Mouse (Mus musculus): Measurements from ENCODE around the gene Nsun7. TPM values are rescaled to one million over a fixed set of nuclear protein-coding genes. Genes with fewer than 3 reads are reported as not detected.

Gene Nsun7
- 0.14 TPM in 1 of 2 replicates, not detected in the other for polyA plus RNA-seq (2016; fragmentation: Nextera tagmentation; extraction: Ambion mirVana)

GRCm38 (mm10) chr5:66259756-66260448, at the start of gene Nsun7:
Gene Nsun7, plus strand, starts transcription at chr5:66259897.
- Histone ChIP-seq H3K9me3 (no peaks in the 10 kb centered on the region), H3K27ac (peak within 1 kb of the TSS; percentile 83), H3K36me3 (no peaks in the 10 kb centered on the region), H3K27me3 (ENCODE audit: insufficient read depth, poor library complexity, severe bottlenecking) (peaks cover 24% of the 10 kb centered on the region), H3K4me3 (peak within 1 kb of the TSS; percentile 74), H3K4me1 (peaks cover 7% of the 10 kb centered on the region; the same call in 1 of the 2 replicates)
- DNase-seq (ENCODE audit: low spot score): peak; percentile 86
- 2% methylated on average over 44 of the region's 44 CpGs for WGBS

- Histone ChIP-seq H3K9me3 (no peaks in the 10 kb centered on the region), H3K27me3 (ENCODE audit: insufficient read depth, poor library complexity, severe bottlenecking) (no peaks in the 10 kb centered on the region), H3K36me3 (no peaks in the 10 kb centered on the region), H3K4me3 (no peak overlapping the region), H3K4me1 (no peaks in the 10 kb centered on the region), H3K27ac (no peak overlapping the region)
- no peak for DNase-seq (ENCODE audit: low spot score)
- WGBS: 59% methylated on average over 7 of the region's 7 CpGs
Observed at GRCm38 (mm10) chr5:66214395-66214935, 45.2 kb upstream of the Nsun7 start.

GRCm38 (mm10) chr5:66215569-66216277, 44.0 kb upstream of the Nsun7 start:
- H3K4me1 ChIP-seq: no peaks in the 10 kb centered on the region
- DNase-seq (ENCODE audit: low spot score): no peak
- H3K27ac ChIP-seq: no peak overlapping the region
- H3K4me3 ChIP-seq: no peak overlapping the region
- no peaks in the 10 kb centered on the region for H3K27me3 ChIP-seq (ENCODE audit: insufficient read depth, poor library complexity, severe bottlenecking)
- H3K9me3 ChIP-seq: no peaks in the 10 kb centered on the region
- WGBS: 48% methylated on average over 10 of the region's 10 CpGs
- H3K36me3 ChIP-seq: no peaks in the 10 kb centered on the region

DNA sequence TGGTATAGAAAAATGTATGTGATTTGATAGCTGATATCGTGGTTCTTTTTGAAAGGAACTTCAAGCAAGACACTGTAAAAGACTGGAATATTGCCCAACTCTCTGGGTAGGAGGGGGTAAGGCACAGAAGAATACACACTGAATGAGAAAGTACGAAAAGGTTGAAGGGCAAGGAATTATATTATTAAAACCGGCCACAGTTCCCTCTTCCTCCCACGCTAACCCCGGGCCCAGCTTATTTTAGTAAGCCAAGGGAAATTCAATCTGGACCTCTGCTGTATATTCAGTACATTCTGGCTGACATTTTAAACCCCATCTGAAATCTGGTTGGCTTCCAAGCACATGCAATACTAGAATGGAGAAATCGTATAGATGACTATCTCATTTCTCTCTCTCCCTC, 40.0 kb upstream of the Nsun7 start:
- no peak for DNase-seq (ENCODE audit: low spot score)
- H3K27ac ChIP-seq: no peak overlapping the region
- no peak overlapping the region for H3K4me3 ChIP-seq
- no peaks in the 10 kb centered on the region for H3K9me3 ChIP-seq
- WGBS: 80% methylated on average over 6 of the region's 6 CpGs
- H3K27me3 ChIP-seq (ENCODE audit: insufficient read depth, poor library complexity, severe bottlenecking): no peaks in the 10 kb centered on the region
- no peaks in the 10 kb centered on the region for H3K36me3 ChIP-seq
- no peaks in the 10 kb centered on the region for H3K4me1 ChIP-seq

DNA sequence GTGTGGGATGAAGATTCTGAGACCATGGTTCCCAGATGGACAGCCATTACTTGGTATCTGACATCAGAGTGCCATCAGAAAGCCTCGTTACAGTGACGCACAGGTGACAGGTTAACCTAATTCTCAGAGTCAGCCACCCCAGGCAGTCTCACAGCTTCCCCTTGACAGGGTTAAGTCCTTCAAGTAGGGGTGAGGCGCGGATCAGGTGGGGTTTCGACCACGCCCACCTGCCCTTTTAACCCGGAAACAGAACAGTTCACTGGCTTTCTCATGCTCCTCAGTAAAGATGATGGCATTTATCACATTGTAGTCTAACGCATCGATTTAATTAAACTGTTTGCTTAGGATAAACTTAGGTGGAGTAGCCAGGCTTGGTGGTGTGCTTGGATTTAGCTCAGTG, 39.1 kb upstream of the Nsun7 start:
- H3K27ac ChIP-seq: no peak overlapping the region
- no peaks in the 10 kb centered on the region for H3K4me1 ChIP-seq
- no peak for DNase-seq (ENCODE audit: low spot score)
- 75% methylated on average over 9 of the region's 9 CpGs for WGBS
- no peaks in the 10 kb centered on the region for H3K36me3 ChIP-seq
- H3K4me3 ChIP-seq: no peak overlapping the region
- H3K9me3 ChIP-seq: no peaks in the 10 kb centered on the region
- no peaks in the 10 kb centered on the region for H3K27me3 ChIP-seq (ENCODE audit: insufficient read depth, poor library complexity, severe bottlenecking)

DNA sequence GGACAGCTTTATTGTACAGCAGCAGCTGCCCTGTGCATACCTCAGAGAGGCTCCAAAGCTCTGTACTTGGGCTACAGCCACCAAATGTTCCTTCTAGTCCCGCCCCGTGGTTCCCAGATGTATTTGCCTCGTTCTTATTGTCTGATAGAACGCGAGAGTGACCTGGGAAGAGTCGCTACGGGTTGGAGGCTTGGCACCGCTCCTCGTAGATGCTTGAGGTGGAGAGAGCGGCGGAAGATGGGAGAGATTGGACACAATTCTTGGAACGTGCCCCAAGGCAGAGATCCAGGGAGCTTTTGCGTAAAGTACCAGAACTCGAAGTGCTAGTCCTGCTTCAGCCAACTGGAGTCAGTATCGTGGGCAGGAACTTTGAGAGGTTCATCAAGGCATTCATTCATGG, 36.8 kb upstream of the Nsun7 start:
- H3K9me3 ChIP-seq: no peaks in the 10 kb centered on the region
- 88% methylated on average over 15 of the region's 15 CpGs for WGBS

DNA sequence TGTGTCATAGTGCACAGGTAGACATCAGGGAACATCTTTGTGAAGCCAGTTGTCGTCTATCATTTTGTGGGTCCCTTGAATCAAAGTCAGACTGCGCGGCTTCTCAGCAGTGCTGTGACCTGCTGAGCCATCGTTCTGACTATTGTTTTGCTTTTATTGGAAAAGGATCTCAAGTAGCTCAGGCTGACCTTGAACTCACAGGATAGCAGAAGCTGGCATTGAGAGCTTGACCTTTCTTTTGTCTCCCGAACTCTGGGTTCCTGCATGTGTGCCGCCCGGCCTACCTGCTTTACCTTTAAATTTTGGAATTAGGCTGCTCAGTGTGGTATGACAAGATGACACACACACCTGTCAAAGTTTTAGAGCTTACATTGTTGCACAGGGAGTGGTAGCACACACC, 33.2 kb upstream of the Nsun7 start:
- no peaks in the 10 kb centered on the region for H3K4me1 ChIP-seq
- H3K4me3 ChIP-seq: no peak overlapping the region
- DNase-seq (ENCODE audit: low spot score): no peak
- H3K9me3 ChIP-seq: no peaks in the 10 kb centered on the region
- H3K27me3 ChIP-seq (ENCODE audit: insufficient read depth, poor library complexity, severe bottlenecking): no peaks in the 10 kb centered on the region
- no peak overlapping the region for H3K27ac ChIP-seq
- no peaks in the 10 kb centered on the region for H3K36me3 ChIP-seq
- WGBS: 91% methylated on average over 7 of the region's 7 CpGs

More for the DNA sequence above, 36.8 kb upstream of the Nsun7 start:
- no peaks in the 10 kb centered on the region for H3K36me3 ChIP-seq
- no peak overlapping the region for H3K4me3 ChIP-seq
- no peak for DNase-seq (ENCODE audit: low spot score)
- no peak overlapping the region for H3K27ac ChIP-seq
- no peaks in the 10 kb centered on the region for H3K27me3 ChIP-seq (ENCODE audit: insufficient read depth, poor library complexity, severe bottlenecking)
- H3K4me1 ChIP-seq: no peaks in the 10 kb centered on the region

DNA sequence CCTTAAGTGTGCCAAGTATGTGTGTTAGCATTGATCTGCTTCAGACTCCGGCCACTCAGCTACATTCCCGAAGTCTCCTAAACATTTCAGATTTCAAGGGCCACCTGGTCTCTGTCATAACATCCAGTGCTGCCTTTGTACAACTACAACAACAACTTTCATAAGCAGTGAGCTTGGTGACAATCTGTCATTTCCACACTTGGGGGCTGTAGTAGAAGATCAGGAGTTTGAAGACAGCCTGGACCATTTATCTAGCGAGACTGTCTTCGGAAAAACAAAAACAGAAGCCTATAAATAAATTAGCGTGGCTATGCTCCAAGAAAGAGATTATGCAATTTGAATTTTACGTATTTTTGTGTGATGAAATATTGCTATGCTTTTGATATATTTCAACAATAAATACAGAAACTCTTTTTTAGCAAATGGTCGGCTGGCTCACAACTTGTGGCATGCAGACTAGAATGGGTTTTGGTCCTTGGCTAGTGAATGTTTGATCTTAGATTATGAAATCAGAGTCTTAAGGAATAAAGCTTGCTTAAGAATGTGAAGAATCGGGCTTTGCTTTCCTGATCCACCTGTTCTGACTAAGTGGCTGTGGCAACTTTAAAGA, 27.9 kb upstream of the Nsun7 start:
- no peak overlapping the region for H3K4me3 ChIP-seq
- H3K27ac ChIP-seq: no peak overlapping the region
- 84% methylated on average over 8 of the region's 8 CpGs for WGBS
- H3K4me1 ChIP-seq: no peaks in the 10 kb centered on the region
- no peak for DNase-seq (ENCODE audit: low spot score)
- no peaks in the 10 kb centered on the region for H3K9me3 ChIP-seq
- H3K36me3 ChIP-seq: no peaks in the 10 kb centered on the region
- H3K27me3 ChIP-seq (ENCODE audit: insufficient read depth, poor library complexity, severe bottlenecking): no peaks in the 10 kb centered on the region

GRCm38 (mm10) chr5:66232456-66232855, 27.2 kb upstream of the Nsun7 start:
- no peaks in the 10 kb centered on the region for H3K4me1 ChIP-seq
- no peaks in the 10 kb centered on the region for H3K36me3 ChIP-seq
- H3K27ac ChIP-seq: no peak overlapping the region
- no peak overlapping the region for H3K4me3 ChIP-seq
- no peaks in the 10 kb centered on the region for H3K27me3 ChIP-seq (ENCODE audit: insufficient read depth, poor library complexity, severe bottlenecking)
- no peaks in the 10 kb centered on the region for H3K9me3 ChIP-seq
- WGBS: 41% methylated on average over 3 of the region's 3 CpGs
- DNase-seq (ENCODE audit: low spot score): no peak

DNA sequence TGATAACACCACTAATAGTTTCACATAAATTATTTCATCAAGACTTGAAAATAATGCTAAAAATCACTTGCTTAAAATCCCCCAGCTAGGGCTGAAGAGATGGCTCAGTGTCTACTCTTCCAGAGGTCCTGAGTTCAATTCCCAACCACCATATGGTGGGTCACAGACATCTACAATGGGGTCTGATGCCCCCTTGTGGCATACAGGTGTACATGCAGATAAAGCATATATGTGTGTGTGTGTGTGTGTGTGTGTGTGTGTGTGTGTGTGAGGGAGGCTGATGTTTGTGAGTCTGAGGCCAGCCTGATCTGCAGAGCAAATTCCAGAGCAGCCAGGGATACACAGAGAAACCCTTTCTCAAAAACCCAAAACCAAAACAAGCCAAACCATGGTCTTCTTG, 17.8 kb upstream of the Nsun7 start:
- no peak overlapping the region for H3K4me3 ChIP-seq
- no peak for DNase-seq (ENCODE audit: low spot score)
- no peaks in the 10 kb centered on the region for H3K27me3 ChIP-seq (ENCODE audit: insufficient read depth, poor library complexity, severe bottlenecking)
- no peak overlapping the region for H3K27ac ChIP-seq
- no peaks in the 10 kb centered on the region for H3K36me3 ChIP-seq
- 0 out of 2 replicates have a peak, but pooled peaks cover 4% of the 10 kb centered on the region for H3K4me1 ChIP-seq
- no peaks in the 10 kb centered on the region for H3K9me3 ChIP-seq

DNA sequence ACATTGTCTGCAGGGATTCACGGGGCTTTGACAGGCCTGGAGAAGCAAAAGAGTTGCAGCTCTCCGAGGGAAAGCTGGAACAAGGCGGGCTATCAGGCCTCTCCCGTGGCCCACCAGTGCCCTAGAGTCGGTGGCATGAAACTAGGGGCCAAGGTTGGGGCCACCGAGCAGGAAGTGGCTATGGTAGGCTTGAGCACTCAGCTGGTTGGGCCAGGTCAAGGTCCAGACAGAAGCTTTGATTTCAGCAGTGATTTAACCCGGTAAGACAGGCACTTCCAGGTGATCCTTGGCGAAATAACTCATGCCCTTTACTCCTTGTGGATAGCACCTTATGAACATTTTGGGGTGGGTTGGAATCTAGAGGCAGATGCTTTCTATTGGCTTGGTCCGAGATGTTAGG, 16.2 kb upstream of the Nsun7 start:
- Histone ChIP-seq H3K9me3 (no peaks in the 10 kb centered on the region), H3K4me1 (0 out of 2 replicates have a peak, but pooled peaks cover 4% of the 10 kb centered on the region), H3K27me3 (ENCODE audit: insufficient read depth, poor library complexity, severe bottlenecking) (no peaks in the 10 kb centered on the region), H3K36me3 (no peaks in the 10 kb centered on the region), H3K27ac (no peak overlapping the region), H3K4me3 (no peak overlapping the region)
- DNase-seq (ENCODE audit: low spot score): no peak
- WGBS: 81% methylated on average over 9 of the region's 9 CpGs

DNA sequence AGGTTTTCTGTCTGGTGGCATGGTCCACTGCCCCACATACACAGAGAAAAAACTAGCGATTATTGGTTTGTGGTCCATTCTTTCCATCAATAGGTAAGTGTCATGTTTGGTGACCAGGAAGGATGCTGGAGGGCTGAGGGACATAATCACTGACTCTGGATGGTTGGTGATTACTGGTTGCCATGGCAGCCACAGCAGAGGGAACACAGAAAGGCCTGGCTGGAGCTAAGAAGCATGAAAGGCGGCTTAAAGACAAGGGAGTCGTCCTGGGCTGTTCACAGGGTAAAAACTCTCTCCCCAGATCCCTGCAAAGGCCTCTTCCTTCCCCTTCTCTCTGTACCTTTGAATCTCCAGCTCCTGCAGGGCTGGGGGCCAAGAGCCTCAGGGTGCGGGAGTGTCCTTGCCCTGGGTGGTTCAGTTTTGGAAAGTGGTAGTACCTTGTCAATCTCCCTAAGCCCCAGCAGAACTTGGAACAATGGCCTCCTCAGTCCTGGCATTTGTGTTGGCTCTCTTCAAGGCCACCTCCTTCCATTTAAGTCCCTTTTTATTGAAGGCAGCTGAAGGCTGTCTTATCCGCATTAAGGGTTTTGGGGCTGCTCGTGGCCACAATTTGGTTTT, 15.5 kb upstream of the Nsun7 start:
- Histone ChIP-seq H3K4me3 (no peak overlapping the region), H3K4me1 (0 out of 2 replicates have a peak, but pooled peaks cover 4% of the 10 kb centered on the region), H3K36me3 (no peaks in the 10 kb centered on the region), H3K9me3 (no peaks in the 10 kb centered on the region), H3K27ac (no peak overlapping the region), H3K27me3 (ENCODE audit: insufficient read depth, poor library complexity, severe bottlenecking) (no peaks in the 10 kb centered on the region)
- no peak for DNase-seq (ENCODE audit: low spot score)
- WGBS: 64% methylated on average over 6 of the region's 6 CpGs
